Mouse (Mus musculus): Measurements from ENCODE around the gene Pld1. TPM values are rescaled to one million over a fixed set of nuclear protein-coding genes. Genes with fewer than 3 reads are reported as not detected.
A peak's percentile ranks its signal among the peaks of the same experiment; 100 is the strongest.

The Pld1 gene
- total RNA-seq, 2 experiments from 2014 or later: 8.1 to 9.8 TPM

- intact Hi-C loops (cut with DNase I): no loop called here
- no peak for DNase-seq (ENCODE audit: low spot score in 2 of 2)
Observed at GRCm38 (mm10) chr3:28099175-28099574, 160.7 kb downstream of the Pld1 start.

GRCm38 (mm10) chr3:28104992-28105391 is 166.5 kb downstream of the Pld1 start:
- no peak for DNase-seq (ENCODE audit: low spot score in 2 of 2)
- intact Hi-C loops (cut with DNase I): loop anchor here (5.0 kb wide), 1 partner anchor 643 kb away; no protein-coding TSS in a partner anchor

GRCm38 (mm10) chr3:28107446-28108004 is 169.0 kb downstream of the Pld1 start:
- intact Hi-C loops (cut with DNase I): loop anchor here (1.0 to 5.0 kb wide), 2 partner anchors 124 to 645 kb away; no protein-coding TSS in a partner anchor
- peak; percentile 69 to 77 for DNase-seq (ENCODE audit: low spot score in 2 of 2)

DNA sequence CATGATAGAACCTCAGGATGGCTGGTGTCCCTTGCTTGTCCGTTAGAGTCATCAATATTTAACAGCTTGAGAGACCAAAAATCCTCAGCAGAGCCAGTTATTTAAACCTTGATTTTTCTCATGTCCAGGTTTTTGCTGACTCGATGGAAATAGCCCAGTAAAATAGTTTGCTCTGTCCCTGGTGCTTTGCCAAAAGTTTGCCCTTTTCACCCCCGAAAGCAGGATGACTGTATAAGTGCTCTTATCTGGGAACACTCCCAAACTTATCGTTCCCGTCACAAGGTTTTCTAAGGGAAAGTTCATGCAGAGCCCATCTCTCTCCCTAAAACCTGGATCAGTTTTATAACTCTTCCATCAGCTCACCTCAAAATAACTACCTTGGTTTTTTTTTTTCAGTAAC is 173.0 kb downstream of the Pld1 start:
- DNase-seq (ENCODE audit: low spot score in 2 of 2): no peak
- intact Hi-C loops (cut with DNase I): no loop called here

DNA sequence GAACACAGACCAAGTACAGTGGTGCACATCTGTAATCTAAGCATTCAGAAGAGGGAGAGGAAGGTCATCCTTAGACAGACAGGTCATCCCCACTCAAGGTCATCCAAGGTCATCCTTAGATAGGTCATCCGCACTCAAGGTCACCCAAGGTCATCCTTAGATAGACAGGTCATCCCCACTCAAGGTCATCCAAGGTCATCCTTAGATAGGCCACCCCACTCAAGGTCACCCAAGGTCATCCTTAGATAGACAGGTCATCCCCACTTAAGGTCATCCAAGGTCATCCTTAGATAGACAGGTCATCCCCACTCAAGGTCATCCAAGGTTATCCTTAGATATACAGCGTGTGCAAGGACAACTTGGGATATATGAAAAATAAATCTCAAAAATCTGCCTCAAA is 175.4 kb downstream of the Pld1 start:
- no peak for DNase-seq (ENCODE audit: low spot score in 2 of 2)
- intact Hi-C loops (cut with DNase I): no loop called here

- no peak for DNase-seq (ENCODE audit: low spot score in 2 of 2)
- intact Hi-C loops (cut with DNase I): no loop called here
Observed at GRCm38 (mm10) chr3:28141716-28142115, 203.2 kb downstream of the Pld1 start.

- no peak for DNase-seq (ENCODE audit: low spot score in 2 of 2)
- intact Hi-C loops (cut with DNase I): no loop called here
Observed at GRCm38 (mm10) chr3:28142121-28142520, 203.6 kb downstream of the Pld1 start.

DNA sequence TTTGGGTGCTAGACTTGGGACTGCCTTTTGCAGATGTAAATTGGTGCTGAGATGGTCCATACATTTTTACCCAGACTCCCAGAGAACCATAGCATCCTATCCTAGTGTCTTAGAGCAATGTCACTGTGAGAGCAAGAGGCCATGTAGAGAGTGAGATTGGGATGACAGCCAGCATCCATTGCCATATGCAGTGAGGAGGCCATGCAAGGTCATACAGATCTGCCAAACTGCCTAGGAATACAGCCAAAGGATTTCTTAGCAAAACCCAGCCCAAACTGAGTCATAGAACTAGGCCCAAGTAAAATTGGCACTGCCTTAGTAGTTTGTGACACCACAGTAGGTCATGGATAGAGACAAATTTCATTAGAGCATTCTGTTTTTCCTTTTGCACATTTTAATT is 206.2 kb downstream of the Pld1 start:
- intact Hi-C loops (cut with DNase I): no loop called here
- DNase-seq (ENCODE audit: low spot score in 2 of 2): no peak

DNA sequence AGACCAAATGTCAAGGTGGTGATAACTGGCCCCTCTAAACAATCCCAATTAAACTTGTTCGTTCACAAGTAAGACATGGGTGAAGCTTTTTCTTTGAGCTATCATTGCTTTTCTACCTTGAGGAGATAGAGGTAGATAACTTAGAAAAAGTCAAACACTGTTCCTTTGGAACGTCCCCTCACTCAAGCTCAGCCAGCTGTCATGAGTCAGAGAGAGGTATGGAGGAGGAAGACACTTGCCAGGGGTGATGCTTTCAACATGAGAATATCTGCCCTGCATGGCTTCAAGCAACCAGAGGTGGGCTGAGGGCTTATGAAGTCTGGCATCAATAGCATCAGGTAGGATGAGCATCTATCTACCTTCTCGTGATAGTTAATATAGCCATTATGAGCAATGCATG is 207.0 kb downstream of the Pld1 start:
- intact Hi-C loops (cut with DNase I): no loop called here
- no peak for DNase-seq (ENCODE audit: low spot score in 2 of 2)

DNA sequence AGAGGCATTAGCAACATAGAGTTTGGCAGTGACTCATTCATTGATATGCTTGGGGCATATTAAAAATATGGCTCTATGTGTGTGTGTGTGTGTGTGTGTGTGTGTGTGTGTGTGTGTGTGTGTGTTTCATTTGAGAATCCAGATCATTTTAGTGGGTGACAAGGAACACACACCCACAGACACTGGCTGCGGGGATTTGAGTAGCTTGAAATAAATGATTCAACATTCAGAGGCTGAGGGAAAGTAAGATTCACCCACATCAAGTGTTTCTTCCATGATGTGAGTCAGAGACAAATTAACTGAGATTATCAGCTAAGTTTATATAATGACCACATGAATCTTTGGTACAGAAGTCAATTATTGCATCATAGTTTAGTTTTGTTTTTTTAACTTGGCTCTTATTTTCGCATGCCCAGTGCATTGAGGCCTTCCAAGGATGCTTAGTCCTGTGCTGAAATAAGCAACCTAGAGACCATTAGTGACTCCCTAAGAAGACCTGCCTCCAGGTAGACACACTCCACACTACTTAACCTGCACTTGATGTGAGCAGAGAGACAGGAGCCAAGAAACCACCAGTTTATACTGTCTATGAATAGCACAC is 211.3 kb downstream of the Pld1 start:
- peak; percentile 34 to 83 for DNase-seq (ENCODE audit: low spot score in 2 of 2)
- intact Hi-C loops (cut with DNase I): no loop called here

GRCm38 (mm10) chr3:28158006-28158405 is 219.5 kb downstream of the Pld1 start:
- no peak for DNase-seq (ENCODE audit: low spot score in 2 of 2)
- intact Hi-C loops (cut with DNase I): no loop called here

GRCm38 (mm10) chr3:28158916-28159315 is 220.4 kb downstream of the Pld1 start:
- intact Hi-C loops (cut with DNase I): no loop called here
- DNase-seq (ENCODE audit: low spot score in 2 of 2): no peak

DNA sequence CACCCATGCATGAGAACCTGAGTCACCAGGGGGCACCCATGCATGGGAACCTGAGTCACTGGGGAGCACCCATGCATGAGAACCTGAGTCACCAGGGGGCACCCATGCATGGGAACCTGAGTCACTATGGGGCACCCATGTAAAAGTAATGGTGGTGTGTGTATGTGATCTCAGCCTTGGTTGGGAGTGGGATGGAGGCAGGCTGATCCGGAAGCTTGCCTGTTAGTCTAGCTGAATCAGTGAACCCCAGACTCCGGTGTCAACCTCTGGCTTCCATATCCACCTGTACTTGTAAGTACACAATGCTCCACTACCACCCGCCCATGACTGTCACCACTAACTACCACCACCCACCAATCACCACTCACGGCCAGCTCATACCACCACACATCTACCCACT is 223.9 kb downstream of the Pld1 start:
- no peak for DNase-seq (ENCODE audit: low spot score in 2 of 2)
- intact Hi-C loops (cut with DNase I): no loop called here

GRCm38 (mm10) chr3:28164678-28165077 is 226.2 kb downstream of the Pld1 start:
- DNase-seq (ENCODE audit: low spot score in 2 of 2): no peak
- intact Hi-C loops (cut with DNase I): loop anchor here (1.0 to 5.0 kb wide), 3 partner anchors 248 to 582 kb away; no protein-coding TSS in a partner anchor

DNA sequence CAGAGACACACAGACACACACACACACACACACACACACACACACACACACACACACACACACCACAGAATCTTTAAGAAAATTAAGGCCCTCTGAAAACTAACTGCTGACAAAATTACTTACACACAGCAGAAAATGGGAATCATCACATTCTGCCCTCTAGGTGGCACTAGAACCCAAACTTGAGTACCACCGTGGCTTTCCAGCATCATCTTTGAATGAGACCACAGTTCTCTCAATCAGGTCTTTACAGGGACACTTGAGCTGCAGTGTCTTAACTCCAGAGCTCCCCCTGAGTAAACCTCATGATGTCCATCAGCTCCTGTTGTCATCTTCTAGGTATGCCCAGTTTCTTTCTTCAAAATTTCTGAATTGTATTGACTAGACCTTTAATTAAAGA is 227.1 kb downstream of the Pld1 start:
- DNase-seq (ENCODE audit: low spot score in 2 of 2): peak; percentile 82 to 87
- intact Hi-C loops (cut with DNase I): loop anchor here (1.0 to 5.0 kb wide), 3 partner anchors 247 to 581 kb away; no protein-coding TSS in a partner anchor

DNA sequence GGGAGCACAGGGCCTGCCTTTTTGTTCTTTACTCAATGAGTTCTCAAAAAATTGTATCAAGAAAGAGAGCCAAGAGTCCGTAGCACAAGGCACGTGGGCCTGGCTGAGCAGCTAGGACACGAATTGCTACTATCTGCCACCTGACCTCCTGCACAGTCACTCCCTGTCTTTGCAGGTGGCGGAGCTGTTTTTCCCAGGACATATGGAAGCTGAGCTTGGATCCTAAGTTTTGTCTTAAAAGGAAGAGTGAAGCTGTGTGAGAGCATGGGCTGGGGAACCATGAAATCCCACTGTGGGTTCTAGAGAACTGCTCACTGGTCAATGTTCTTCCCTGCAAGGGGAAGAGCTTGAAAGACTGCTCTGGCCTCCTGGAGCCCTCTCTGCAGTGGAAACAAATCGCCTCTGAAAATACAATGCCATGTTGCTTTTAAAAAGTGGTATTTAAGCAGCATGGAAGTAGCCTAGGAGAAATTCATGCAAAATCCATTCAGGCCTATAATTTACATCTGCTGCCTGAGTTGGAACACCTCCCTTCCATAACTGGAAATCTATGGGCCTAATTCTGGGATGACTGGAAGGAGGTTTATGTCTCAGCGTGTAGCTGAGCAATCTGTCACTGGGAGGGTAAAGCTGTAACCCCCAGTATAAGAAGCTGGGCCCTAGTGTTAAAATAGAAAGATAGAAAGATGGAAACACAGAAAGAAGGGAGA is 229.5 kb downstream of the Pld1 start:
- DNase-seq (ENCODE audit: low spot score in 2 of 2): no peak
- intact Hi-C loops (cut with DNase I): loop anchor here (5.0 kb wide), 2 partner anchors 244 to 379 kb away; no protein-coding TSS in a partner anchor

GRCm38 (mm10) chr3:28170911-28171618 is 232.6 kb downstream of the Pld1 start:
- intact Hi-C loops (cut with DNase I): no loop called here
- DNase-seq (ENCODE audit: low spot score in 2 of 2): peak; percentile 13 to 24

DNA sequence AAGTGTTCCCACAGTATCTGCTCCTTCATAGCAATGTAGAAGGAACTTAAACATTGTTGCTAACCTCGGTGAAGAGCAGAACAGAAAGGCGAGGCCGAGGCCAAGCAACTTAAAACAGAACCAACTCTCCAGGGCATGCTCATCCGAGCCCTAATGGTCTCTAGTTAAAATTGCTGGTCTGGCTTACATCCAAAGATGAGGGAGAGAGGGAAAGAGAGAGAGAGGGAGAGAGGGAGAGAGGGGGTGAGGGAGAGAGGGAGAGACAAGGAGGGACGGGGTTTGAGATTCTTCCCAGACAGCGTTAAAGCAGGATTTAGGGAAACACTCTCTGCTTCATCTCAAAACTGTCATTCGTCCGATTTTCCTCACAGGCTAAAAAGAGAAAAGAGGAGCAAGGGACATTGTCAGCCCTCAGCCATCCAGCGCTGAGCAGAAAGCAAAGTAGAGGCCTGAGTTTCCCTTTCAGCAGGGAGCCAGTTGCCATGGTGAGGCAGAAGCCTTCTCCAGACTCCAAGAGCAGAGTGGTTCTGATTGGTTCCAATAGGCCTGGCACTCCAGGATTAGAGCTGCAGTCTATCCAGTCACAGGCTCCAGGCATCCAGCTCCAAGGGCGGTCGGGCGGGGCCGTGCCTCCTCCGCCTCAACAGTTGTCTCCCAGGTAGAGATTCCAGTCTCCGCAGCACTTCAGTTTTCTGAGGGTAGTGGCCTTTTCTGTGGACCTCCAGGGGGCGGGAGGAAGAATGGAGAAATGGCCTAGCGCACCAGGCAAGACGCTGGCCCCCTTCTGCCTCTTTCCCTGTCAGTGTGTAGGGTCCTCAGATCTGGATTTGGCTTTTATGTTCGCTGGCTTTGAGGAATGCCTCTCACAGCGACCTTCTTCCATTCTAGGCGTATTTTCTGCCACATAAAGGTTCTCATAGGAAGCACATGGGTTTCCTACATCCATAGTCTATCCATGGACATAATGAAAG is 237.8 kb downstream of the Pld1 start:
- intact Hi-C loops (cut with DNase I): loop anchor here (2.0 to 5.0 kb wide), 2 partner anchors 87 to 376 kb away; partner anchors contain the start of gene Tnik
- DNase-seq (ENCODE audit: low spot score in 2 of 2): peak; percentile 88 to 97

DNA sequence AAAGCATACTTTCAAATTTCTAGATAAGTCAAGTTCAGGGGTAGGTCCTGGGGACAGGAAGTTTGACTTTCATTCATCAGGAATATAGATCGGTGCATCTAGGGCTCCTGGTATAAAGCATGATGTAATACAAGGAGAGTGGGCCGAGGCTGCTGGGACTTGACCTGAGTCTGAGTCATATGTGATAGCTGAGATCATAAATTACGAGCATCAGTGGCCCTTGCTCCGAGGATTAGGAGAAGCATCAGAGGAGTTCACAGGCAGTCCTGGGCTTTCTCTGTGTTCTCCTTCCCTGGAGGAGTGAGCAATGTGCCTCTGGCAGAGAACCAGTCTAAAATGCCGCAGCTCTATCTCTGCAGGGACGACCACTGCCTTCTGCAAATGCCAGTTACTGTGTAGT is 239.8 kb downstream of the Pld1 start:
- intact Hi-C loops (cut with DNase I): loop anchor here (5.0 kb wide), 1 partner anchor 374 kb away; no protein-coding TSS in a partner anchor
- DNase-seq (ENCODE audit: low spot score in 2 of 2): no peak

All from left cerebral cortex, postnatal 25 days (tissue).